Mouse (Mus musculus) neural tube, embryonic 12.5 days (tissue): ENCODE measurements at regions not wholly inside any gene's neighbourhood (a gene's known extent, or its start where the extent isn't known, plus 50 kb on each side); places are given as distances from the start of the nearest gene placed in this dataset.
A peak's percentile ranks its signal among the peaks of the same experiment; 100 is the strongest.

Source experiments
- ATAC-seq: fragments of 200-750 bp; cut with Nextera tagmentation; 2 replicates; pipeline ENCODE4 v1.8.0; 2017; ENCODE audit warnings: low read depth, mild to moderate bottlenecking, moderate TSS enrichment, moderate library complexity; ENCODE audit not compliant: low FRiP score
- H3K27ac ChIP-seq: fragments of 300-500 bp; sonication (generic); 2 replicates; pipeline ENCODE4 v1.5.1; 2016
- H3K27me3 ChIP-seq: fragments of 300-500 bp; sonication (generic); replicated peaks from 2 replicates; pipeline ENCODE4 v1.6.1; 2016; ENCODE audit warnings: mild to moderate bottlenecking
- H3K36me3 ChIP-seq: fragments of 300-500 bp; sonication (generic); 2 replicates; pipeline ENCODE4 v1.6.1; 2016; ENCODE audit warnings: mild to moderate bottlenecking
- H3K4me1 ChIP-seq: fragments of 300-500 bp; sonication (generic); 2 replicates; pipeline ENCODE4 v1.6.1; 2016
- H3K4me2 ChIP-seq: fragments of 300-500 bp; sonication (generic); replicated peaks from 2 replicates; pipeline ENCODE4 v1.6.1; 2016; ENCODE audit warnings: mild to moderate bottlenecking
- H3K4me3 ChIP-seq: fragments of 300-500 bp; sonication (generic); 2 replicates; pipeline ENCODE4 v1.5.1; 2016
- H3K9ac ChIP-seq: fragments of 300-500 bp; sonication (generic); 2 replicates; pipeline ENCODE4 v1.6.1; 2016; ENCODE audit warnings: mild to moderate bottlenecking
- H3K9me3 ChIP-seq: fragments of 300-500 bp; sonication (generic); 2 replicates; pipeline ENCODE4 v1.6.1; 2016; ENCODE audit warnings: mild to moderate bottlenecking
- WGBS: fragments of 180-500 bp; shearing (Covaris S2); methylation state at CpG from one replicate; pipeline ENCODE4 v1.1.7; 2016; 5-methylcytosine and 5-hydroxymethylcytosine counted together

- Histone ChIP-seq H3K27ac (no peak overlapping the region), H3K9ac (no peak overlapping the region), H3K9me3 (no peaks in the 10 kb centered on the region), H3K27me3 (no peaks in the 10 kb centered on the region), H3K4me1 (no peaks in the 10 kb centered on the region), H3K36me3 (no peaks in the 10 kb centered on the region), H3K4me2 (no peak overlapping the region), H3K4me3 (no peak overlapping the region)
- ATAC-seq: no peak
- 82% methylated on average over 11 of the region's 11 CpGs for WGBS
Observed at GRCm38 (mm10) chr1:55957804-55958445, 552.2 kb downstream of the Plcl1 start.

- no peaks in the 10 kb centered on the region for H3K9me3 ChIP-seq
- no peaks in the 10 kb centered on the region for H3K27me3 ChIP-seq
- no peak overlapping the region for H3K9ac ChIP-seq
- no peak overlapping the region for H3K4me3 ChIP-seq
- H3K4me1 ChIP-seq: no peaks in the 10 kb centered on the region
- no peaks in the 10 kb centered on the region for H3K36me3 ChIP-seq
- no peak overlapping the region for H3K27ac ChIP-seq
- WGBS: 22% methylated on average over 6 of the region's 6 CpGs
- ATAC-seq: 0 out of 2 replicates have a peak, but pooled peaks have one; percentile 56
- no peak overlapping the region for H3K4me2 ChIP-seq
Observed at GRCm38 (mm10) chr1:55960291-55960690, 554.6 kb downstream of the Plcl1 start.

- H3K36me3 ChIP-seq: no peaks in the 10 kb centered on the region
- no peaks in the 10 kb centered on the region for H3K9me3 ChIP-seq
- WGBS: 75% methylated on average over 5 of the region's 5 CpGs
Observed at GRCm38 (mm10) chr1:55963867-55964266, 558.1 kb downstream of the Plcl1 start.

GRCm38 (mm10) chr1:55966273-55966672 lies 560.6 kb downstream of the Plcl1 start:
- WGBS: 90% methylated on average over 2 of the region's 2 CpGs
- no peak for ATAC-seq

More at GRCm38 (mm10) chr1:55963867-55964266, 558.1 kb downstream of the Plcl1 start:
- no peaks in the 10 kb centered on the region for H3K4me1 ChIP-seq
- H3K9ac ChIP-seq: no peak overlapping the region
- no peak overlapping the region for H3K4me3 ChIP-seq
- no peak overlapping the region for H3K27ac ChIP-seq
- no peak for ATAC-seq
- H3K4me2 ChIP-seq: no peak overlapping the region
- H3K27me3 ChIP-seq: no peaks in the 10 kb centered on the region

DNA sequence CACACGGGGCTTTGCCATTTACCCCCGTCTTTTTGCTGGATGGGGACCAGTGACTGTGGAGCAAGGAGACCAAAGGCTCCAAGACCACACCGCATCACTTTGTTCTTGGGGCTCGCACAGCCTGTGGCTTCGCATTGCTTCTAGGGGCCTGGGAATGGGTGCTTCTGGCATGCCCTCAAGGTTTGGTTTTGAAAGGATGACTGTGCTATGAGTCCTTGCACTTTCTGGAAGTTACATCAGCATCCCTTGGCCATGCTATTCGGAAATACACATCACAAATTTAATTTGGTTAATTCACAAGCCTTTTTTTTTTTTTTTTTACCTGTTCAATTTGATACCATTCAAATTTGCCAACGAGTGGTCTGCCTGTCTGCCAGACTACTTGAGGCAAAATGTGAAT lies 562.1 kb downstream of the Plcl1 start:
- Histone ChIP-seq H3K9me3 (no peaks in the 10 kb centered on the region), H3K9ac (no peak overlapping the region), H3K27ac (no peak overlapping the region), H3K4me1 (no peaks in the 10 kb centered on the region), H3K27me3 (no peaks in the 10 kb centered on the region), H3K4me3 (no peak overlapping the region), H3K36me3 (no peaks in the 10 kb centered on the region), H3K4me2 (no peak overlapping the region)
- whole genome bisulfite sequencing: 91% methylated on average over 7 of the region's 7 CpGs
- ATAC-seq: no peak

More at GRCm38 (mm10) chr1:55966273-55966672, 560.6 kb downstream of the Plcl1 start:
- Histone ChIP-seq H3K4me2 (no peak overlapping the region), H3K9me3 (no peaks in the 10 kb centered on the region), H3K27ac (no peak overlapping the region), H3K4me1 (no peaks in the 10 kb centered on the region), H3K9ac (no peak overlapping the region), H3K27me3 (no peaks in the 10 kb centered on the region), H3K4me3 (no peak overlapping the region), H3K36me3 (no peaks in the 10 kb centered on the region)

GRCm38 (mm10) chr1:55977796-55978195 lies 572.1 kb downstream of the Plcl1 start:
- H3K36me3 ChIP-seq: no peaks in the 10 kb centered on the region
- no peak overlapping the region for H3K9ac ChIP-seq
- no peak for ATAC-seq
- H3K27ac ChIP-seq: no peak overlapping the region
- 92% methylated on average over 3 of the region's 3 CpGs for WGBS
- H3K27me3 ChIP-seq: no peaks in the 10 kb centered on the region
- no peak overlapping the region for H3K4me2 ChIP-seq
- no peak overlapping the region for H3K4me3 ChIP-seq
- no peaks in the 10 kb centered on the region for H3K9me3 ChIP-seq
- no peaks in the 10 kb centered on the region for H3K4me1 ChIP-seq

- H3K4me3 ChIP-seq: no peak overlapping the region
- no peaks in the 10 kb centered on the region for H3K36me3 ChIP-seq
- H3K27ac ChIP-seq: no peak overlapping the region
- H3K27me3 ChIP-seq: no peaks in the 10 kb centered on the region
- no peak overlapping the region for H3K9ac ChIP-seq
- no peaks in the 10 kb centered on the region for H3K9me3 ChIP-seq
- H3K4me2 ChIP-seq: no peak overlapping the region
- 66% methylated on average over 5 of the region's 5 CpGs for WGBS
- H3K4me1 ChIP-seq: no peaks in the 10 kb centered on the region
- ATAC-seq: no peak
Observed at GRCm38 (mm10) chr1:55983522-55984066, 577.9 kb downstream of the Plcl1 start.

GRCm38 (mm10) chr1:55997074-55997473 lies 591.4 kb downstream of the Plcl1 start:
- Histone ChIP-seq H3K36me3 (no peaks in the 10 kb centered on the region), H3K4me1 (no peaks in the 10 kb centered on the region), H3K9ac (no peak overlapping the region), H3K4me2 (no peak overlapping the region), H3K27ac (no peak overlapping the region), H3K9me3 (no peaks in the 10 kb centered on the region), H3K4me3 (no peak overlapping the region), H3K27me3 (no peaks in the 10 kb centered on the region)
- 90% methylated on average over 6 of the region's 6 CpGs for WGBS
- ATAC-seq: no peak
